Mouse (Mus musculus): ENCODE data around the gene Nanos1. TPM values are rescaled to one million over a fixed set of nuclear protein-coding genes. Genes with fewer than 3 reads are reported as not detected.

The Nanos1 gene
- total and polyA plus RNA-seq, 2 experiments from 2014 or later, result 20.8 to 49.3 TPM

DNA sequence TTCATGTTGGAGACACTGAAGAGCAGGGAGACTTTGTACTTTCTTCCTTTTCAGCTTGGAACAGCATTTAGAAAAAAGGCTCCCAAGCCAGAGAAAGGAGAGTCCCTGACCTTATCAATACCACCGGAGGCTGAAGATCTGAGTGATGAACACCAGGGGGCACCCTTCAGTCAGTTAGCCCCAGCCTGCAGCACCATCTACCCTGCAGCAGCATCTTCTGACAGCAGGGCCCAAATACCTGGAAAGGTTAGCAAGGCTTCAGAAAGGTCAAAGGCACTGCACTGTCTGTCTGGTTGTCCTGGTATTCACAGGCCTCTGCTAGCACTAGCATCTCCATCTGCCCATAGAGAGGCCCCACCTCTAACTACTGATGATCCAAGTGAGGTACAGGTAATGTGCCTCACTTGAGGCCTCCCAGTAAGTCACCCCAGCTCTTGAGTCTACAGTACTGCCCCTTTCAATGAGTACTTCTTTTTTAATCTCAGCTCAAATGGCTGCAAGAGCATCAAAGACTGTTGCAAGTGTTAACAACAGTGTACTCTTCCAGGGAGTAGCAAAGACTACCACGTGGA is 25.4 kb upstream of the Nanos1 start:
- ATAC-seq (ENCODE audit: low FRiP score), result no peak
- H3K4me2 ChIP-seq (ENCODE audit: low read depth, low read length, poor library complexity, severe bottlenecking), result no peak overlapping the region
- H3K27me3 ChIP-seq (ENCODE audit: insufficient read depth, low read length), result no peaks in the 10 kb centered on the region
- no peak overlapping the region for H3K4me3 ChIP-seq (ENCODE audit: low read depth, low read length)
- peak; percentile 24 for DNase-seq (ENCODE audit: low spot score)
- no peaks in the 10 kb centered on the region for H3K4me1 ChIP-seq (ENCODE audit: insufficient read depth, low read length)
- TF ChIP-seq CTCF (IDR thresholded peaks at IDR 0.05), result peak; percentile 55
- H3K9ac ChIP-seq (replicated peaks; ENCODE audit: low read length, poor library complexity, severe bottlenecking), result no peak overlapping the region
- no peaks in the 10 kb centered on the region for H3K9me3 ChIP-seq (ENCODE audit: low read length)
- H3K36me3 ChIP-seq (ENCODE audit: insufficient read depth, low read length), result no peaks in the 10 kb centered on the region
- no peak overlapping the region for H3K27ac ChIP-seq (ENCODE audit: low read depth, low read length)
- WGBS, result 52% methylated on average over 2 of the region's 2 CpGs

- H3K27me3 ChIP-seq (ENCODE audit: insufficient read depth, low read length), result no peaks in the 10 kb centered on the region
- H3K9me3 ChIP-seq (ENCODE audit: low read length), result no peaks in the 10 kb centered on the region
- DNase-seq (ENCODE audit: low spot score) (no peak), ATAC-seq (ENCODE audit: low FRiP score) (no peak)
- no peak overlapping the region for H3K4me2 ChIP-seq (ENCODE audit: low read depth, low read length, poor library complexity, severe bottlenecking)
- no peak overlapping the region for H3K9ac ChIP-seq (replicated peaks; ENCODE audit: low read length, poor library complexity, severe bottlenecking)
- no peak overlapping the region for H3K4me3 ChIP-seq (ENCODE audit: low read depth, low read length)
- no peak overlapping the region for H3K27ac ChIP-seq (ENCODE audit: low read depth, low read length)
- no peak for TF ChIP-seq CTCF (IDR thresholded peaks at IDR 0.05)
- H3K4me1 ChIP-seq (ENCODE audit: insufficient read depth, low read length), result no peaks in the 10 kb centered on the region
- WGBS, result 72% methylated on average over 1 of the region's 1 CpGs
- no peaks in the 10 kb centered on the region for H3K36me3 ChIP-seq (ENCODE audit: insufficient read depth, low read length)
These were observed 24.5 kb upstream of the Nanos1 start for GRCm38 (mm10) chr19:60731299-60731698.

GRCm38 (mm10) chr19:60731966-60732365 is 23.8 kb upstream of the Nanos1 start:
- no peaks in the 10 kb centered on the region for H3K36me3 ChIP-seq (ENCODE audit: insufficient read depth, low read length)
- no peak for ATAC-seq (ENCODE audit: low FRiP score)
- H3K27ac ChIP-seq (ENCODE audit: low read depth, low read length), result no peak overlapping the region
- H3K27me3 ChIP-seq (ENCODE audit: insufficient read depth, low read length), result no peaks in the 10 kb centered on the region
- no peaks in the 10 kb centered on the region for H3K9me3 ChIP-seq (ENCODE audit: low read length)
- TF ChIP-seq CTCF (IDR thresholded peaks at IDR 0.05), result no peak
- no peak overlapping the region for H3K9ac ChIP-seq (replicated peaks; ENCODE audit: low read length, poor library complexity, severe bottlenecking)
- H3K4me1 ChIP-seq (ENCODE audit: insufficient read depth, low read length), result no peaks in the 10 kb centered on the region
- no peak overlapping the region for H3K4me2 ChIP-seq (ENCODE audit: low read depth, low read length, poor library complexity, severe bottlenecking)
- DNase-seq (ENCODE audit: low spot score), result no peak
- no peak overlapping the region for H3K4me3 ChIP-seq (ENCODE audit: low read depth, low read length)
- WGBS, result 77% methylated on average over 1 of the region's 1 CpGs

- DNase-seq (ENCODE audit: low spot score) (no peak), ATAC-seq (ENCODE audit: low FRiP score) (no peak)
- Histone ChIP-seq H3K4me1 (ENCODE audit: insufficient read depth, low read length) (no peaks in the 10 kb centered on the region), H3K27me3 (ENCODE audit: insufficient read depth, low read length) (no peaks in the 10 kb centered on the region), H3K4me2 (ENCODE audit: low read depth, low read length, poor library complexity, severe bottlenecking) (no peak overlapping the region), H3K9me3 (ENCODE audit: low read length) (0 out of 2 replicates have a peak, but pooled peaks cover 2% of the 10 kb centered on the region), H3K36me3 (ENCODE audit: insufficient read depth, low read length) (no peaks in the 10 kb centered on the region), H3K9ac (replicated peaks; ENCODE audit: low read length, poor library complexity, severe bottlenecking) (no peak overlapping the region), H3K4me3 (ENCODE audit: low read depth, low read length) (no peak overlapping the region), H3K27ac (ENCODE audit: low read depth, low read length) (no peak overlapping the region)
- peak; percentile 18; the same call in 1 of the 2 replicates for TF ChIP-seq CTCF (IDR thresholded peaks at IDR 0.05)
- 56% methylated on average over 1 of the region's 1 CpGs for WGBS
These were observed 15.2 kb upstream of the Nanos1 start for GRCm38 (mm10) chr19:60740560-60740959.

DNA sequence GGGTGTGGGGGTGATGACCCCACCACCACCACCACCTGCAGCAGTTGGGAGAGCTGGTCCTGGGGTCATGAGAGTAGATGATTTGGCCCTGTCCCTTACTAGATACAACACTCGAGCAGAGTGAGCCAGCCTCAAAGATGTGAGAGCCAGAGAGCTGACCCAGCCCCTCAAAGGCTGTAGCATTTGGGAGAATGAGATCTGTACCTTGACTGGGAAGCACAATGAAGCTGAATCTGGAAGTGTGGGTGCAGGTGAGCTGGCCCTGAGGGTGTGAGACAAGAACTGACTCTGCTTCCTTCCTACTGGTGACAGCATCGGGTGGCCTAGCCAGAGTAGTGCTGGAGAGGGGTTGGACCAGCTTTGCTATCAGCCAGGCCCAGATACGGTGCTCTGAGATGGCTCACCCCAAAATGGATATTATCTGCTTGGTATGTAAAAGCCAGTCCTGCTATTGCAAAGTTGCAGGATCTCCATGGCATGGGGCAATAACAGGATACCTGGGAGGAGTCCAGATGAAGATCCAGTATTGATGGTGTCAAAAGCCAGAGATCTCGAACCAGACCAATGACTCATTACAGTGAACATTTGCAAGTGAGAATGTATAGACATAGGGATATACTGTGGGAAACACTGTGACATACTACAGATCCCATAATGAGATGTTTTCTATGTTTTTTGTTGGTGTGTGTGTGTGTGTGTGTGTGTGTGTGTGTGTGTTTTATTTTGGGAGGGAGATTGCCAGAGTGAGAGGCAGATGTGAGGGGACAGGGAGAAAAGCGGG is 11.8 kb upstream of the Nanos1 start:
- H3K9ac ChIP-seq (replicated peaks; ENCODE audit: low read length, poor library complexity, severe bottlenecking), result no peak overlapping the region
- H3K27ac ChIP-seq (ENCODE audit: low read depth, low read length), result no peak overlapping the region
- TF ChIP-seq CTCF (IDR thresholded peaks at IDR 0.05), result no peak
- no peak overlapping the region for H3K4me3 ChIP-seq (ENCODE audit: low read depth, low read length)
- 77% methylated on average over 5 of the region's 5 CpGs for WGBS
- H3K4me1 ChIP-seq (ENCODE audit: insufficient read depth, low read length), result no peaks in the 10 kb centered on the region
- ATAC-seq (ENCODE audit: low FRiP score) (no peak), DNase-seq (ENCODE audit: low spot score) (no peak)
- no peak overlapping the region for H3K4me2 ChIP-seq (ENCODE audit: low read depth, low read length, poor library complexity, severe bottlenecking)
- H3K27me3 ChIP-seq (ENCODE audit: insufficient read depth, low read length), result no peaks in the 10 kb centered on the region
- H3K9me3 ChIP-seq (ENCODE audit: low read length), result 0 out of 2 replicates have a peak, but pooled peaks cover 2% of the 10 kb centered on the region
- no peaks in the 10 kb centered on the region for H3K36me3 ChIP-seq (ENCODE audit: insufficient read depth, low read length)

- Histone ChIP-seq H3K36me3 (ENCODE audit: insufficient read depth, low read length) (no peaks in the 10 kb centered on the region), H3K4me2 (ENCODE audit: low read depth, low read length, poor library complexity, severe bottlenecking) (no peak overlapping the region), H3K4me3 (ENCODE audit: low read depth, low read length) (no peak overlapping the region), H3K4me1 (ENCODE audit: insufficient read depth, low read length) (no peaks in the 10 kb centered on the region), H3K27ac (ENCODE audit: low read depth, low read length) (no peak overlapping the region), H3K27me3 (ENCODE audit: insufficient read depth, low read length) (no peaks in the 10 kb centered on the region), H3K9ac (replicated peaks; ENCODE audit: low read length, poor library complexity, severe bottlenecking) (no peak overlapping the region), H3K9me3 (ENCODE audit: low read length) (no peaks in the 10 kb centered on the region)
- WGBS, result 95% methylated on average over 1 of the region's 1 CpGs
- no peak for TF ChIP-seq CTCF (IDR thresholded peaks at IDR 0.05)
- no peak for DNase-seq (ENCODE audit: low spot score)
- no peak for ATAC-seq (ENCODE audit: low FRiP score)
These were observed 8.0 kb upstream of the Nanos1 start for GRCm38 (mm10) chr19:60747801-60748200.
